Mouse (Mus musculus) fat pad, adult 2 months (tissue): Measurements from ENCODE around the gene Slc6a20b.
"Not testable (repeated sequence)": the region's sequence is repeated elsewhere in the genome, so short reads cannot be mapped to it uniquely, and the experiment has no call there.

ENCODE experiments used
- DNase-seq: peaks from one replicate; pipeline ENCODE4 v3.0.0-alpha.2; 2011; ENCODE audit warnings: low read depth, low spot score; ENCODE audit errors: extremely low read depth

Slc6a20b gene

DNA sequence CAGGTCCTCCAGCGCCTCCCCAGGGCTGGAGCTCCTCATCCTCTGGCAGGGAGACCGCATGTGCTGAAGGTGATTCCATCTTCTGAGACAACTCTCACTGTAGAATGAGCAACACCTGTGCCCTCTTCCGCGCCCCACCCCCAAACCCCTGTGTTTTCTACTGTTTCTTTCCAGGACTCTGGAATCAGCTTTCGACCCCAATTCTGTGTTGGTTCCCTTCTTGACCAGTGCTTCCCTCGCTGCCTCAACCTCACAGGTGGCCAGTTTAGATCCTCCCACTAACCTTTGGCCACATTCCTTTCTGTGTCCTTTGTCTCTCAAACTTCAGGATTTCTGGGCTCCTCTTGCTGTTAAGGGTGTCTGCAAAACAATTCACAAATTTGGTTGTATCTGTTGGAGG lies at the start of gene Slc6a20b:
TSS of gene Slc6a20b (minus strand) at position 285 of the 400 bp plus-strand sequence.
- no peak for DNase-seq

DNA sequence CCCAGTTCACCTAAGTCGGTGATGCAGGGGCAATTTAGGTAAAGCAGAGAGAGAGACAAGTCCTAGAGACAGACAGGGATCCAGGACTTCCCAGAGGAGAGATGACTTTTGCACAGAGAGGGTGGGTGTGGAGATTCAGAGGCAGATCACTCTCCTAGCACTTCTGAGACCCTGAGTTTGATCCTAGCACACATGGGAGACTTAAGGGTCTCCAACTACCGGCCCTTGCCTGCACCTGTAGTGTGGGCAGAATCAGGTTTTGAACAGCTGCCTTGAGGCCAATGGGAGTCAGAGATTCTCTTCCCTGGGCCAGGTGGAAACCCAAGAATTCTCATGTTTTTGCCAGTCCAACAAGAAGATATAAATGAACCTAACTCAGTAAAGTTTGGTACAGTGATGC lies 46.8 kb upstream of the Slc6a20b start:
- DNase-seq, result no peak

GRCm38 (mm10) chr9:123678327-123679105 lies 46.2 kb upstream of the Slc6a20b start, which contains the start of the genes Ccr9 and Slc6a20a:
Gene Ccr9 (plus strand): TSS chr9:123678439.
Gene Slc6a20a (minus strand): TSS chr9:123678885.
- no peak for DNase-seq

- DNase-seq, result no peak
These were observed 33.3 kb upstream of the Slc6a20b start for GRCm38 (mm10) chr9:123665645-123666044.

DNA sequence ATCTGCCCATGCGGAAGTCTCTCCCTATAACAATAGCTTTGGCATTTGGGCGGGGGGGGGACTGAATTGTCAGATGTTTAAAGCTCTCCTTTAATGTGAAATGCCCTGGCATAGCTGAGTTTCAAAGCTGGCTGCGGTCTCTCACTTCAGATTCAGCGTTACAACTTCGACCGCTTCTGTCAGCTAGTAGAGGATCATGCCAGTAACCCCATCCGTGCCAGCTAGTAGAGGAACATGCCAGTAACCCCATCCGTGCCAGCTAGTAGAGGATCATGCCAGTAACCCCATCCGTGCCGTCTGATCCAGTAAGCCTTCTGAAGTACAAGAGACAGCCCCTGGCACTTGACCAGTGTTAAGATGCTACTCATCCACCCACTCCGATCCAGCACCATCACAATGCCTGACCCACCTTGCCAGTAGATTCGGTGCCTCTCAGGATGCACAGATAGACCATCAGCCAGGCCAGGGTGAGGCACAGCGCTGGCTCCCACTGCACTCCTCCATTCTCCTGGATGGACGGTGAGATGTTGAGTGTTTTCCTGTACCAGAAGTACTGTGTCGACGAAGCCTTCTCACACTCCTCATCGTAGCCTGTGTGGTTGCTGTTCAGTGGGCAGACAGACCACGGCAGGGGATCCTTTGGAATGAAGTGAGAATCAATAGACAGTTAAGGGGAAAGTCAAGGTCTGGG lies 27.8 kb upstream of the Slc6a20b start:
- not testable (repeated sequence) for DNase-seq

DNA sequence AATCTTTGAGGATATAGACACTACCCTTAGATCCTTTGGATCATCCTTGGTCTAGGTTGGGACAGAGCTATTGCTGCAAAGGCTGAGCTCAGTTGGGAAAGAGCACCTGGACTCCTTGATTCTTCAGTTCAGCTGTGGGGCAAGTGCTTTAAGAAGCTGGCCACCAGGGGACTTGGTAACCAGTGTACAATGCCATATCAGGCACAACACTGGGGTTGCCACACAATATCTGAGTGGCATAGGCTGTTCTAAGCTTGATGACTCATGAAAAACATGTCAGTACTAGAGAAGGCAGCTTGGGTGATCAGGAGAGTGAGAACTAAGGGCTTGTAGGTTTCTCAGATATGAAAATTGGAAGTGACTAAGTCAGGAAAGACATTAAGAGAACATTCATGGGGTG lies 26.6 kb upstream of the Slc6a20b start:
- peak; percentile 90 for DNase-seq

GRCm38 (mm10) chr9:123657457-123657856 lies 25.1 kb upstream of the Slc6a20b start:
- no peak for DNase-seq

DNA sequence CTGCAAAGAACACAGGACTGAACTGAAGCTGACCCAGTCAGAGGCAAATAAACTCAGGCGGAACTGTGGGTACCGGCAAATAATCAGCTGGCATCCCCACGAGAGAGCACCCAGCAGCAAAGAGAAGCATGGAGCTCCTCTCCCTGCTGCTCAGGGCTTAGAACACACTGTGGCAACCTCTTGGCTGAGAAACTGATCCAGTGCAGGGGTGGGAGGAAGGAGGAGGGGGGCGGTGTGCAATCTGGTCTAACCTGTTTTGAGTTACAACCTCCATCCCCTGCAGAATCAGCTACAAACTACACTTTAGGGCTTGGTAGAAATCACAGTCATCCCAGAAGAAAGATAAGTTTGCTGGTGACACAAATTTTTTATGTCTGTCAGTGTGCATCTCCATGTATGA lies 19.0 kb upstream of the Slc6a20b start:
- no peak for DNase-seq

DNA sequence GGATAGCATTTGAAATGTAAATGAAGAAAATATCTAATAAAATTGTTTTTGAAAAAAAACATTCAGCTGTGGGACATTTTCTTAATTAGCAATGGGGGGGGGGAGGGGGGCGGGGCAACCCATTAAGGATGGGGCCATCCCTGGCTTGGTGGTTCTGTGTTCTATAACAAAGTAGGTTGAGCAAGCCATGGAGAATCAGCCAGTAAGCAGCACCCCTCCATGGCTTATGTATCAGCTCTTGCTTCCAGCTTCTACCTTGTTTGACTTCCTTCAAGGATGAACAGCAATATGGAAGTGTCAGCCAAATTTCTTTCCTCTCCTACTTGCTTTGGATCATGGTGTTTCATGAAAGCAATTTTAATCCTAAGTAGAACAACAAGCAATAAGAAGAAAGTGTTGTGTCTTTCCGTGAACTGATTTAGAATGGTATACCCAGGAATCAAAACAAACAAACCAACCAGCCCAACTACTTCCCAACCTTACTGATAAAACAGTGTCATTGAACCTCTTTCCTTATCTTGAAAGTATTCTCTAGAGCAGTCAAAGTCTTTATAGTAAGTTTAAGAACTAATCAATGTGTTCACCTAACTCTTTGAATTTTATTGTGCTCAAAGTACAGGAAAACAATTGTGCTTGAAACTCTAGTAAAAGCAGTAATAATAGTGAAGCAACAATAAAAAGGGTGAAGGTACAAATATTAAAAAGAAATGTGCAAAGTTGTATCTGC lies 17.6 kb upstream of the Slc6a20b start:
- no peak for DNase-seq

- no peak for DNase-seq
These were observed 7.7 kb upstream of the Slc6a20b start for GRCm38 (mm10) chr9:123640106-123640505.

DNA sequence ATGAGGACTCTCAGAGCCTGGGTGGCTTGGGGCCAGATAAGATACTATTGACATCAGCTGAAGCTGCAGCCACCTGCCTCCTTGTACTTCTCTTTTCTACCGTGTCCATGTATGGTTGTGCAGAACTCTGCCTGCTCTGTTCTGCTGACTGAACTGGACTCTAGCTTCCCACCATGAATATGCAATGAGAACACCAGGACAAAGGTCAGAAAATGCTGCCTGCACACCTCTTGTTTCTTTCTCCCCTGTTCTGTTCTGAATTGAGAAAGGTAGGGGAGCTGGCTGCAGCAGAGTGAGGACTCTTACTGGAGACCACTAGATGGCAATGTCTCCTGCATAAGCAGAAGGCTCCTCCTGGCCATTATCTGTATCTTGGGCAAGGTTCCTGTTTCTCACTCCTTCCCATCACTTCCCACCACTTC lies 6.3 kb upstream of the Slc6a20b start:
- DNase-seq, result no peak

DNA sequence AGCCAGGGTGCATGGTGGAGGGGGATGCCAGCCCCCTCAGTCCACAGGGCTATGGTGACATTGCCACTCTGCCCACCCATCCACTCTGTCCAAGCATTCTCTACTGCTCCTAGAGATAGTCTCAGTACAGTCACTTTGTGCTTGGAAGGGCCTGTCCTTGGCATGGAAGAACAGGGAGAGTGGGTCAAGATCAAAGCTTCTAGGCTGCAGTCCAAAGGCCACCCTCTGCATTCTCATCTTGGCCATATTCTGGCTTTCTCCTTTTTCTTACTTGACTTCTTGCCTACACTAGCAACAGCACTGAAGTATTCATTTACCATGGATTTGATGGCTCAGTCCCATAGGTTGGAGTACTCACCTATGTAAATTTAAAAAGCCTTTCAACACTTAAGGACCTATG lies 5.9 kb upstream of the Slc6a20b start:
- DNase-seq, result no peak

DNA sequence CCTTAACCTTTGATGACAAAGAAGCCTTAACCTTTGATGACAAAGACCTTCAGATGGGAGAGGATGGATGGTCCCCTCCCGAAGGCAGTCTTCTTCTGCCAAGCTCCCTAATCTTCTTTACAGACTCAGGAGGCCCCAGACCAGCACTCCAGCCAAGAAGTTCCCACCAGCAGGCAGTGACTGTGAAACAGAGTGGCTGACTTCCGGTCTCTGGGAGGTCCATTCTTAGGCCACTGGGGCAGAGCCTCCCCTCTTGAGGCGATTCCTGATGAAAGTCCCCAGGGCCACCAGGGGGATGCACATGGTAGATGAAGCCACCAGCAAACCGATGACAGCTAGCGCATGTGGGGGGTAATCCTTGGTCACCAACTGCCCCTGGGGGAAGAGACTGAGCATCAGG lies 4.4 kb upstream of the Slc6a20b start:
- DNase-seq, result no peak

- DNase-seq, result no peak
These were observed 628 bp upstream of the Slc6a20b start for GRCm38 (mm10) chr9:123632993-123633392.

GRCm38 (mm10) chr9:123631666-123632065 lies 699 bp downstream of the Slc6a20b start:
- no peak for DNase-seq

DNA sequence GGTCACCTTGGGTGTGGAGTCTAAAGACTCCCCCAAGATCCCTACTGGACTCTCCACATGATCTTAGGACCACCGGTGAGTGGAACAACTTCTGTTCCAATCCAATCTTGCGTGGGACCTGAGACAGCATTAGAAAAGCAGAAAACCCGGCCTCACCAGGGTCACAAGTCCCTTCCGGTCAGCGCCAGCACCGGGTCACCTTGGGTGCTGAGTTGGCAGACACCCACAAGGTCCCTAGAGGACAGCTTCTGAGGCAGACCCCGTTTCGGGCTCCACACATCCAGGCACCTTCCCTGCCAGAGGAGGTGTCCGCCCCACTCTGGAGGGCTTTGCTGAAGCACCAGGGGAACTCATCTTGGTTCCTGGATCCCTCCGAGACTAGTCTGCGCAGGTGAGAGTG lies 6.5 kb downstream of the Slc6a20b start:
- no peak for DNase-seq

DNA sequence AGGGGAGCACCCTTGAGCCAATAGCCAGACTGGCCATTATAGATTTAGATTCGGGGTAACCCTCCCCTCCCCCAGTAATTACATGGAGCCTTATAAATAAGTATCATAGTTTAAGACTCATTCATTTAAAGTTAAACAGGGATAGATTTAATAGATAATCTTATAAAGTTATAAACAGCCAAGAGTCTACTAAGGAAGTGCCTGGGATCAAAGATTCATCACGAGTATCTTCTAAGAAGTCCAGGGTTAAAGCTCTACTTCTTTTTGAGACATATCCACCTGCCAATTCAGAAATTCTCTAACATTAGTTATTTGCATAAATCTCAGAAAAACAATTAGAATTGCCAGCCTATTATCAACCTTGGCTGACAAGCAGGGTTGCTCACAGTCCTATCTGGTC lies 7.6 kb downstream of the Slc6a20b start:
- no peak for DNase-seq

DNA sequence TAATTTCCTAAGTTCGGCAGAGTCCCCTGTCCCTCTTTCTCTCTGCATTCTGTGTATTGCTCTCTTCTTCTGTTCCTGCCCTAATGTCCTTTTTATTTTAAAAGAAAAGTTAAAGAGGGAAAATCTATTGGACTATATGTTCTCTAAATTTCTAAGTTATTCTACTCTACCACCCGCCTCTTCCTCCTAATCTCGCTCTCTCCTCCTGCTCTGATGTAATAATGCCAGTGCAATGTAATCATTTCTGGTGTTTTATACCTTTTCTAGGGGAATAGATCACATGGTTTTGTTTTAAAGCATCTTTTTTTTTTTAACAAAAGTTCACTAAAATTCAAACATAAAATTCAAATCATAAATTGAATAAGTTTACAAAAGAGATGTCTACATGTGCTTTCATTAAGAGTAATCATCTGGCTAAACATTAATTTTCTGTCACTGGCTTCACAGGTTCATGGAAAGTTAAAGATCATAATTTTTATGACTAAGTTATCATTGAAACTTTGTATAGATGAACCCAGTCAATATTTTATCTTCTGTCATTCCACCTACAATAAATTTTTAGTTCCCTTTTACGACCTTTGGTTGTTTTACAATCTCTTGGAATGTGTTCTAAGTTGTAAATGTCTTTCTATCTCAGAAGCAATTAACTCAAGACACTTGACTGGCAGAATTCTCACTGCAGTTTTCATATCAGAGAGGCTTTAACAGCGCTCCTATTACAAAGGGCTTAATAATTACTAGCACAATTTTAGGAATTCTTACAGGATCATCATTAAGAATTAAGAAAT lies 11.9 kb downstream of the Slc6a20b start:
- no peak for DNase-seq

DNA sequence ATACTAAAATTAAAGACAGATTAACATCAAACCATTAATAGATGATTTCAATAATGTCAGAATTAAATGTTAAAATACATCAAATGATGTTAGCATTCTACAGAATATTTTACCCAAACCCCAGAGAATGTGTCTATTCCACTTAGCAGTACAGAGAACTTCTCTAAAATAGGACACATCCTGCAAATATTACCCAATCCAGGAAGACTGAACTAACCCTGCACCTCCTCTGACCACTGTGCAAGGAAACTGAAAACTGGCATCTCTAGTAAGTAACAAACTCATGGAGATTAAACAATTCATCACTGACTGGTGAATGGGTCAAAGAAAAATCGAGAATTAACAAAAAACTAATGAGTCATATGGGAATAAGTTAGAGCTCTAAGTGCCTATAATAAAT lies 30.8 kb downstream of the Slc6a20b start:
- DNase-seq, result no peak

GRCm38 (mm10) chr9:123597376-123597775 lies 35.0 kb downstream of the Slc6a20b start:
- no peak for DNase-seq

DNA sequence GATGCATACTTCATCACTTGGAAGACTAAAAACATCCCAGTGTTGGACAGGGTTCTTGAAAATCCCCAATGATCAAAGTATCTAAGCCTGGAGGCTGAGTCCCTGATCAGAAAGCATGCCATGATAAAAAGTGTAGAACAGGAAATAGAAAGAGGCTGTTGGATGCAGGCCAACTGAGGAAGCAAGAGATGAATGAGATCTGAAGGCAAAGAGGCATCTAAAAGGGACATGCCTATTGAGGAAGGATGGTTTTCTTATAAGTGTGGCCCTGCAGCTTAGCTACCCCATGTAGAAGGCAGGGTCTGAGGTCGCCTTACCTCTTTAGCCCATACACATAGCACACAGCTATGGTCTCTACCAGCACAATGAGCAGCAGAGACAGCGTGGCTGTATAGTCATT lies 35.5 kb downstream of the Slc6a20b start:
- no peak for DNase-seq
